Mouse (Mus musculus) frontal cortex, adult (tissue): ENCODE results near the gene Trmo.

ENCODE experiments used
- ATAC-seq: cut with Nextera tagmentation; 2 replicates; pipeline ENCODE4 v1.9.2; 2017; ENCODE audit warnings: mild to moderate bottlenecking, moderate library complexity, mixed read lengths; ENCODE audit not compliant: low TSS enrichment

The Trmo gene

DNA sequence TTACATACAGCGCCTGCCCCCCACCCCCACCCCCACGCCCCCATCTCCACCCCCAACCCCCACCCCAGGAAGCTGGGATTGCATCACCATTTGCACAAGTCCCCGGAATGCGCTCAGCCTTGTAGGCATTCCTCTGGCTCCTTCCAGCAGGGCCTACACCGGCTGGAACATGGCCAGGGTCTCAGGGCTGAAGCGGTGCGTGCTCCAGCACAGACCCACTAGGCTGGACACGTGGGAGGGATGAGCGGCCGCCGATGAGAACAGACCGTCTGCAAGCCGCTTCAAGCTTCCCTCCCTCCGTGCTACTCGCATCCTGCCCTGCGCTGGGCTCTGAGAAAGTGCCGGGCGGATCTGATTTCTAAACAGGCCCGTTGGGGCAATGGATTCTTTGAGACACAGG lies 18.2 kb downstream of the Trmo start:
- ATAC-seq, result peak; percentile 39; the same call in 1 of the 2 replicates

DNA sequence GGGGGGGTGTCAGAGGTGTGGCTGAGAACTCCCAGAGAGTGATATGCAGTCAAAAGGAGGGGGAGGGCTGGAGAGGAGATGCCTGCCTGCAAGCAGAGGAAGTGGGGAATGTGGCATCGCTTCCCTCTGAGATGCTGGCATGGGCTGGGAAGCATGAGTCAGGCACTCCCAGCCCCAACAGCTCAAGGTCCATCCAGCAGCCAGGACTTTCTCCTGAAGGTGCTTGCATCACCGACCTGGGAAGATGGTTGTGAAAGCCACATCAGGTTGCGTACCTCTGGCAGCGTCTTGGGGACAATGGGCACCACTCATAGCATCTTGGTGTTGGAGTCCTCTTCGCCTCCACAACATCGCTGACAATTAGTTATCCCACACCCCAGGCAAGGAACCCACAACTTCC lies 18.8 kb downstream of the Trmo start:
- no peak for ATAC-seq

DNA sequence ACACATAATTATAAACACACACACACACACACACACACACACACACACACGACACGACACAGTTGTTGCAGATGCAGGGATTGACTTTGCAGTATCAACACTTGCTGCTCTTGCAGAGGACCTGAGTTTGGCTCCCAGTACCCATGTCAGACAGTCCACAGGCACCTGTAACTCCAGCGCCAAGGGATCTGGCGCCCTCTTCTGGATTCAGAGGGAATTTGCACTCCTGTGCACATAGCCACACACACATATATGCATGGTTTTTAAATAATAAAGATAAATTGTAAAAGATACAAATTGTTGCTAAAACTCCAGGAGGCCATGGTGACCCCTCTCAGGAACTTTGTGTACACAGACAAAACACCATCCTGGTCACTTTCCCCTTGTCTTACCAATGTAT lies 20.2 kb downstream of the Trmo start:
- no peak for ATAC-seq

DNA sequence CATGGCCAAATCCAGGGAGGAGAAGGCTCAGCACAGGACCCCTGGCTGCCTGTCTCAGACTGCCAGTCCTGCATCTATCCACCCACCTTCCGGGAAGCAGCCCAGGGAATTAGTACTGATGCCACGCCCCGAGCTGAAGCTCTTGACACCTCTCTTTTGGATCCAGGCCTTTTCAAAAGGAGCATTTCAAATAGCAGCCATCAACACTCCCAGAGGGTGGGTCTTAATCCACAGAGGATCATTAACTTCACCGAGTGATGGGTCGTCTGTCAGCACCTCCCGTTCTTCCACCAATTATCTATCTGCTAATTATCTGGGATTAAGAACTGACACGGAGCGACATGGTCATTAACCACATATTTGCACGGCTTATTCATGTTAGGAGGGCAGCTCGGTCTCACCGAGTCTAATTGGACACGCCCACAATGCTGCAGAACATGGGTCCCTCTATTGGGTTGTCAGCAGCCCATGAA lies 21.7 kb downstream of the Trmo start:
- ATAC-seq, result no peak

DNA sequence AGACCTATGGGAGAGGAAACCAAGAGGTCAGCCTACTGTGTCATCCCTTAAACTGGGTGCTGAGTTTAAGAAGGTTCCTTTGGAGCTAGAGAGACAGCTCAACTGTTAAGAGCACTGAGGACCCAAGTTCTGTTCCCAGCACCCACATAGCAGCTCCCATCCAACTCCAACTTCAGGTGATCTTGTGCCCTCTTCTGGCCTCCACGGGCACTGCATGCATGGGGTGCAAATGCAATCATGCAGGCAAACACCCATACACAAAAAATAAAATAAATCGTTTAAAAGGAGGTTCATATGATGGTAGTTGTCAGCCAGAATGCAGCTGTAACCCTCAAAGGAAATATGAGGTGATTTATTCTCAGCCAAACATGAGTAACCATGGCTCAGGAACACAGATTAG lies 24.9 kb downstream of the Trmo start:
- no peak for ATAC-seq

DNA sequence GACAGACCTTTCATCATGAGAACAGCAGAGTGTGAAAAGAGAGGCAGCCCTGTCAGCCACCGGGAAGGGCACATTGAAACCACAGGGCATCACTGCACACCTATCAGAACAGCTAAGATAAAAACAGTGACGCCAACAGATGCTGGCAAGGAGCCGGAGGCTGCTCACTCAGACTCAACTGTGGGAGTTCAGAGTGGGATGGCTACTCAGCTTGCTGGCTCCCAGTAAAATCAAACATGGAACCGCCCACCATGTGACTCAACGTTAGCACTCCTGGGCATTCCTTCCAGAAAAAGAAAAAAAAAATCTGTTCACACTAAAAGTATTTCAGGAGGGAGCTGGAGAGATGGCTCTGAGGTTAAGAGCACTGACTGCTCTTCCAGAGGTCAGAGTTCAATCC lies 28.0 kb downstream of the Trmo start:
- peak; percentile 96 for ATAC-seq

DNA sequence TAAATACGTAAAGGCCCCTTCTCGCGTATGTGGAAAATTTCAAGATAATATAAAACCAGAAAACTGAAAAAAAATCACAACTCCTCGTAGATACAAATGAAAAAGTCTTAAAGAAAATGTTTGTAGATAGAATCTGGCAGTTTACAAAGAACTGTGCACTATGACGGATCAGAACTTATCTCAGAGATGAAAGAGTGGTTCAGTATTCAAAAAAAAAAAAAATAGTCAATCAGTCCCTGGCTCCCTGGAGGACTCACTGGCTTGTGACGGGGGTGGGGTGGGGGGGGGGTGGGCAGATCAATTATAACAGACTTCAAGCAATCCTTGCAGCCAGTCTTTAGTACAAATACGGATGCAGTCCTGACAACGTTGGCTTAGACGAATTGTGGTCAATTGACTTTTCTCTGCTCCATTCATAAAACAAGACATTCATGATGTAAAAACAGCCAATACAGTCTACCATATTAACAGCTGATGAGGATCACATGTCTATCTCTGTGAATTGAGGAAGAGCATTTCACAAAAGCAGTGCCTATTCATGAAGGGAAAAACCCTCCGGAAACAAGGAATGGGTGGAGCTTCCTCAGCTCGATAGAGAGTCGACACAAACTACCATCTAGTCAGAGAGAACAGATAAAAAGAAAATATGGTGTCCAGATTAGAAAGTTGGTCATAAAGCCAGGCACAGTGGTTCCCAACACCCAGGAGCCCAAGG lies 29.5 kb downstream of the Trmo start:
- ATAC-seq, result no peak

DNA sequence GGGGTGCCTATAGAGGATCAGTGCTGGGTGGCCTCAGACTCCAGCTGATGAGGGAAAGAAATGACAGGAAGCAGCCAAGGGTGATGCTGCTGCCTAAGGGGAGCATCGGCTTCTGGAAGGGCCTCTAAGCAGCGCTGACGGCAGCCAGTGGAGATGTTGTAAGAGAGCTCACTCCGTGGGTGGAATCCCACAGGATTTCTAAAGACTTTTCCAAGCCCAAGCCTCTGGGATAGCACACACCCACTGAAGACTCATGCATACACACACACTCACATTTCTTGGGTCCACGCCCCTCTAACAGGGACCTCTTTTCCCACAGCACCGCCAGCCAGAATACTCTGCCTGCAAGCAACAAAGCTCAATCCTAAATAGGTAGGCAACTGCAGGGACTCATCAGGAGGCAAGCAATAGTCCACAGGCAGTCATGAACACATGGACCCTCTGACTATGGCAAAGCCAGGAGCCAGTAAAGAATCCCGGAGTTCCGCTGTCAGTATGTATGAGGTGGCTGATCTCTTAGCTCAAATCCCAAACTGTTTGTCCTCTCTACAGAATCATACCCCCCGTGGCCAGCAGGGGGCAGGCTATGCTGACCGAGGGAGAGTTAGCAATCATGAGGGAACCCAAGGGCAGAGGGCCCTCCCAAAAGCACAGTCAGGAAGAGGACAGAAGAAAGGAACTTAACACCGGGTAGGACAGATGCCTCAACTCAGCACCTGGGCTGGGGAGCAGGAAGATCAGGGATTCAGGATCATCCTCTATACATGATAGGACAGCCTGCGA lies 32.7 kb downstream of the Trmo start:
- ATAC-seq, result peak; percentile 54

DNA sequence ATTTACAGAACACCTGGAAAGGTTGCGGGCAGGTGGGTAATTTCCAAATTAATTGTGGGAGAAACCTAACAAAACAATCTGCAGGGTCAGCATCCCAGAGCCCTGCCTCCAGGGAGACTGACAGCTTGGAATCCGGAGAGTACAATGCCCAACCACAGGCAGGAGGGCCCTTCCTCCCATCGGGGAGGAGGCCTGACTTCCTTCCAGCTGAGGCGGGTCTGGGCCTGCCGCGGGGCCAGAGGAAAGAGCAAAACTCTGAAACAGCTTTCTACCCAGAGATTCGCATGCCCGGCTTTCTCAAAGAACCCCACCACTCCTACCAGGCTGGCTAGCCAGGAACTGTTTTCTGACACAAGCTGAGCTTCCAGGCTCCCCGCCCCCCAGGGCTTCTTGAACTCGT lies 36.2 kb downstream of the Trmo start:
- no peak for ATAC-seq

DNA sequence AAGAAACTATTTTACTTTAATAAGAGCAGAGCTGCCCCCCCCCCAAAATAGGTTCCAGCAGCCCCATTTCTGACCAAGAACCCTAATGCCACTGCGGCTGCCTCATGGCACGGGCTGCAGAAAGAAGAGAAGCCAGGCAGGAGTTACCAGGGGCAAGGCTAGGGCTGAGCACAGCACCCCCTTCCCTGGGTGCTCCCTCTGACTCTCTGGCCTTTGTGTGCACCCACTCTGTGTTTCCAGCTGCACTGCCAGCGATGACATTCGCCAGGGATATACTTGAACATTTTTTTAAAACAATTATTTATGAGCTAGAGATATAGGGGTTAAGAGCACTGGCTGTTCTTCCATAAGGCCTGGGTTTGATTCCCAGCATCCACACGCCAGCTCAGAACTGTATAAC lies 39.7 kb downstream of the Trmo start:
- ATAC-seq, result no peak

DNA sequence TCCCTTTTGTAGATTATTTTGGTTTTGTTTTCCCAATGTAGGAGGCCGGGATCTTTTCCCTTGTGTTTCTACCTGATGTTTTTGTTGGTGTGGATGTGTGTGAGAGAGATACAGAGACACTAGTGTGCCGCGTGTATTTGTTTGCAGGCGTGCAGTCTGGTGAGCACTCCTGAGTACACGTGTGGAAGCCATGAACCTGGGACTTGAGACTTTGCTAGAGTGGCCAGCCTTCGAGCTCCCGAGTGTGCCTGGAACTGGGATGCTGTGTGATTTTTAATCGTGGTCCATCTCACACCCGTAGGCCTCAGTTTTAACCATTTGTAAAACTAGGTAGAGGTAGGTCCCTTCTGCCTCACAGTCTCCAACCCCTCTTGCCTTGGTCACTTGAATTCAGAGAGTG lies 40.3 kb downstream of the Trmo start:
- ATAC-seq, result no peak

DNA sequence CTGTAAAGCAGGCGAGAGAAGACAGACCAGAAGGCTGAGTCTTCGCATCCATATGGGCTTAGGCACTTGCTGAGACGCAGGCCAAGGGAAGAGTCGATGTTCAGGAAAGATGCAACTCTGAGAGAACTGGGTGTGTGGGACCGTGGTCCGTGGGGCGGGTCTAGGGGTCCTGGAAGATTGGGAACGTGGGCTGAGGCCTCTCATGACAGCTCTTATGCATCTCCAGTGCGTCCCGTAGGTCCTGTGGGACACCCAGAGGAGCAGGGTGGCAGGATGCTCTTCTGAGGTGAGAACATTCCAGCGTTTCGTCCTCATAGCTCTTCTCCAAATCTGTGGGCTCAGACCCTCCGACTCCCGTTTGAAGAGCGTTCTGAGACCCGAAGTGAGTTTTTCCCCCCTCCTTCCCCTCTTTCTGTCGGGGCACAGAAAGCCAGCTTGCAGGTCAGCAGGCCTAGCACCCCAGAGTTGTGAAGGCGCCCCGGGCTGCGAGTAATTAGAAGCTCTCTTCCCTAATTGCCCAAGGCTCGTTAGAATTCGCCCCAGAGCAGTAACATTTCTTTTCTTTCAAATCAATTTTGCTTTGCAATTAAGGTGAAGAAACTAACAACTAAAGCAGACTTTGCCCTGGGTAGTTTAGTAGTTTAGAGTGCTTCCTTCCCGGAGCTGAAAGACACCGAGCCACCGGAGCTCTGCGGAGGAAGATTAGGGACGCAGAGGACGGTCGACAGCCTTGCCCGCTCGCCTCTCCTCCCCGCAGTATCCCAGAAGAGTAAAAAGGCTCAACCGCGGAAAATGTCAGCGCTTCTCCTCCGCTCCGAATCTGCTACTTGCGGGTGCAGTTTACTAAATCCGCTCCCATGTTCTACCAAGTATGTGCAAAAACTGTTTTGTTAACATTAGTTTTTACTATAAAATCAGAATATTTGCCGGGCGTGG lies 41.4 kb downstream of the Trmo start:
- no peak for ATAC-seq

DNA sequence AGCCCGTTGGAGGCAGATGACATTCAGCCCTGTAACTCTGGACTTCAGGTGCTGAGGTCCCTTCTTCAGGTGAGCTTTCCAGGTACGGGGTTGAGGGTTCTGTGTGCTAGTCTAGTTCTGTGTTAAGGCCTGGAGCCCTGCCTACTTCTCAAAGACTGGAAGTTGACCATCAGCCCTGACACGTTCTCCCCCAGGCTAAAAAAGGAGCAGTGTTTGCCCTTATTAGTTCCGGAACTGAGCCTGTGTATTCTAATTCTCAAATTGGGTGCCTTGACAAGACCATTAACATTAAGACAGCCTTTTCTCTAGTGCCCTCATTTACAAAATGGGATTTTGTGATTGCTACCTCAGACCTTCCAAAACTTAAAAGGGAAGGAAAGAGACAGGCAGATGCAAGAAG lies 42.1 kb downstream of the Trmo start:
- no peak for ATAC-seq

DNA sequence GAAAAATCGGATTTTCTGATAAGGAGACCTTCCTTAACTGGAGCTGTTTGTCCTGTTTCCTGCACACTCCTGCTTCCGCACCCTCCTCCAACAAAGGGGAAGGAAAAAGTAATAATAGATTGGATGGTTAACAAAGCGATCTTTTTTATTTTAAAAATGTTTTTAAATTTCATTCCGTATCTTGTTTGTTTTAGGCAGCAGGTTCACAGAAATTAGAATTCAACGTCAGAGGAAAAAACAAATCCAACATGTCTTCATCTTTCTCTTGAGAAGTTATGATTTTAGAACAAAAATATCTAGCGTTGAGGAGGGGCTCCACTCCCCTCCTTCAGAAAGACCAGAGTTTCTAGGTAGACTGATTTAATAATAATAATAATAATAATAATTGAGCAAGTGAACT lies 43.0 kb downstream of the Trmo start:
- no peak for ATAC-seq

DNA sequence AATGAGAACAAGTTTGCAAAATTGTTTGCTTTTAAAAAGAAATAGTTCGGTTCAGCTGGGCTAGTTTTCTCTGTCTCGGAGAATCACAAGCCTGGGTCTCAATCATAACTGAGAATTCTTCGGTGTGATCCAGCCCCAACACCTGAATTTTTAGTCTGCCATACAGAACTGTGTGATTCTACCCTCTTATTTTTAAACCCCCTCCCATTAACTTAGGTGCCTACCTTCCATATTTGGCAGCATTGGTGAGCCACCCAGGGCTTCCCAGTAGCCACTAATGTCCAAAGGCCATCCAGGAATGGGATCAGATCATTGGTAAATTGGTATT lies 43.5 kb downstream of the Trmo start:
- ATAC-seq, result no peak

DNA sequence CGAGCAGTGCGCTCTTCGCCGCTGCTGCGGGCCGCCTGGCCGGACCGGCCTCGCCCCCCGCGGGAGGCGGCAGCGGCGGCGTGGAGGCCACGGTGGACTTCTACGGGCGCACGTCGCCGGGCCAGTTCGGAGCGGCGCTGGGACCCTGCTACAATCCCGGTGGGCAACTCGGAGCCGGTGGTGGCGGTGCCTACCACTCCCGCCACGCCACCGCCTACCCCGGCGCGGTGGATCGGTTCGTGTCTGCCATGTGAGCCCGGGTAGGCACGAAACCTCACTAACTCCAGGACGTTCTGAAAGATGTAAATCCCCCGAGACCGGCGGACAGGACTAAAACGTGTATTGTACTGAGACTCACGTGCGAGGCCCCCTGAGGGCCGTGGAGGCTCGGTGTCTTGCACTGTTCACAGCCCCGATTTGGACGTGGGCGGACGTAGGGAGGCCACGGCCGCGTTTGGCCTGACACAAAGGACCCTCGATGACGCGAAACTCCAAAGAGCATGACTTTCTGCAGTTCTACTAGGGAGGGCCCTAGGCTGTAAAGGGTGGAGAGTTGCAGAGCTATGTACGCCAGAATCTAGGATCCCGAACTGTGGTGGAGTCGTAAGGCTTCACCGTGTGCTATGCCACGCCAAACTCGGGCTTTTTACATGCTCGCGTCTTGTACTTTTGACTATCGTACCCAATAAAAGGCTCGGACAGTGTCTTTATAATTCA lies 44.0 kb downstream of the Trmo start:
- no peak for ATAC-seq

DNA sequence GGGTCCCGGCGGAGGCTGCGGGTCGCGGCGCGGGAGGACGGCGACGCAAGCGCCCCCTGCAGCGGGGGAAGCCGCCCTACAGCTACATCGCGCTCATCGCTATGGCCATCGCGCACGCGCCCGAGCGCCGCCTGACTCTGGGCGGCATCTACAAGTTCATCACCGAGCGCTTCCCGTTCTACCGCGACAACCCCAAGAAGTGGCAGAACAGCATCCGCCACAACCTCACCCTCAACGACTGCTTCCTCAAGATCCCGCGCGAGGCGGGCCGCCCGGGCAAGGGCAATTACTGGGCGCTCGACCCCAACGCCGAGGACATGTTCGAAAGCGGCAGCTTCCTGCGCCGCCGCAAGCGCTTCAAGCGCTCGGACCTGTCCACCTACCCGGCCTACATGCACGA lies 44.9 kb downstream of the Trmo start:
- no peak for ATAC-seq

DNA sequence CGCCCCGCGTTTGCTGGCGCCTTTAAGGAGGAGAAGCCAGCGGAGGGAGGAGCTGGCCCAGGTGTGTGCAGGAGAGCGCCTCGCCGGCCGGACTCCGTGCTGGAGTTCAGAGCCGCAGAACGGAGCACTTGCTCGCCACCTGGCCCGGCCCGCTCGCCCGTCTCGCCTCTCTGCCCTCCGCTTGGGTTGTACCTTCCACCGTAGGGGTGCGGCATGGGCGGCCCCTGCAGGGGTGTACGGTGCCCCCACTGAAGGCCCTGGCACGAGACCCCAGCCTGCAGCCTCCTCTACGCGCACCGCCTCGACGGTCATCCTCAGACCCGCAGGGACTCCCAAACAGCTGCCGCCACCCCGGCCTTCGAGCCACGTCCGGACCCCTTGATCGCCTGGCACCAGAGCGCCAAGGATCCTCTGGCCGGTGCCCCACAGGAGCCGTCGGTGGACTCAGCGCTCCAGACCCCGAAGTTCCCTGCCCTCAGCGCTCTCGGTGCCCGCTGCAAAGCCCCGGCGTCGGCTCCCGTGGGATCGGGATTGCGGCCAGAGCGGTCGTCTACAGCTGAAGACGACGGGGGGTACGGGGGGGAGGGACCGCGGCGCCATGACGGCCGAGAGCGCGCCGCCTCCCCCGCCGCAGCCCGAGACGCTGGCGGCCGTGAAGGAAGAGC lies 45.5 kb downstream of the Trmo start, which contains the start of gene Foxe1:
TSS of gene Foxe1 (plus strand) at position 14 of the 665 bp plus-strand sequence.
- no peak for ATAC-seq

DNA sequence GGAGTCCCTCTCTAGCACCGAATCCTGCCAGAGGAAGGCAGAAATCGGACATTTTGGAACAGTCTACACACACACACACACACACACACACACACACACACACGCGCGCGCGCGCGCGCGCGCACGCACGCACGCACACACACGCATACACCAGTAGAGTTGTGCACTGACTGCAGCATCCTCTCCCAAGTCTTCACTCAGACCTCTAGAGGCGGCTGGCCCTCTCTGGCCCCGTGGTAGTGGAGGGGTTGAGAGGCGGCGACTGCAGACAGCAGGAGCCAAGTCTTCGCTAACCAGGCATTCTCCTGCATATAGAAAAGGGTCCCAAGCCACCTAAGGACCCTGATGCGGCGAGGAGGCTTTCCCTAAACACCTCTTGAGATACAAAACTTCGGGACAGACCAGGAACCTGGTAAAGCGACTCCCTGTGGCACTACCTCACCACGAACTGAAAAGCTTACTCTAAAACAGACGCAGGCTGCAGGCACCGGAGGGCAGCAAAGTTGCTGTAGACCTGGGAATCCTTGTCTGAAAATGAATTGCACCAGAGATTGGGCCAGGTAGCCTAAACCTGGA lies 46.4 kb downstream of the Trmo start:
- peak; percentile 50; the same call in 1 of the 2 replicates for ATAC-seq

DNA sequence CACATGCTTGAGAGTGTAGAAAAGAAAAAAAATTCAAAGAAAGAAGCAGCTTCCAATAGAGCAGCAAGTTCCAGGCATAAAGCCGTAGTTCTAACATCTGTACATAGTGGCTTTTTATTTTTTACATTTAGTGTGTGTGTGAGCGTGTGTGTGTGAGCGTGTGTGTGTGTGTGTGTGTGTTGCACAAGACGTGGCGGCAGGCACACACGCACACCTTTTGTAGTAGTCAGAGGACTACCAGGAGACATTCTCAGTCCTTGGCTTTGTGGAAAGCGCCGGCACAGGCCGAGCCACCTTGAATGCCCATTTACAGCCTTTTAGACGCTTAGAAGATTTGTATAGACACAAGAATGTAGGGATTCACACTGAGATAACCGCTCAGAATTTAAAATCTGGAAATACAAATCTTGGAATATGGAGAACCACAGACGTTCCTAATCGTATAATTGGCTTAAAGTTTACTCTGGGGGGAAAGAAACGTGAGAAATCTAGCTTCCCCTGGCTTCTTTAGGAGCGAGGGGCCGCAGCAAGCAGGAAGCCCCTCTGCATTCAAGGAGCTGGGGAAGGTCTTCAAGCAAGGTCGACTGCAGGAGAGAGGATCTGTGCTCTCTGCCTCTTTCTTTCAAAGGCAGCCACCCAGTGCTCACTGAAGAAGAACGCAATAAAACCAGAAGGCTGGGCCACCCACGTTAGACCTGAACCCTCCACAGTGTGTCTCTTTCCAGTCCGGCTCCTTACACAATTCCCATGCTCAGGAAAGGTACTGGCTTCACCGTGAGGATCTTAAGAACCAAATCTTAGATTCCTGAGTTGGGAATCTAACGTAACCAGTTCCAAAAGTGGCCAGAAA lies 47.2 kb downstream of the Trmo start:
- no peak for ATAC-seq
